Mouse (Mus musculus) thymus, postnatal 0 days (tissue): ENCODE results near the gene Spns3. TPM values are rescaled to one million over a fixed set of nuclear protein-coding genes. Genes with fewer than 3 reads are reported as not detected.

Experiments
- DNase-seq: peaks from one replicate; pipeline ENCODE4 v3.0.0-alpha.2; 2015; ENCODE audit warnings: low spot score
- polyA plus RNA-seq: library from polyadenylated mRNA; unstranded; fragments of >200 nt; fragmentation: Nextera tagmentation; extraction: Ambion mirVana; gene quantifications from 2 replicates; pipeline ENCODE4 v1.2.1, GENCODE M21; 2015

Spns3 gene
- polyA plus RNA-seq: 6.4 and 7.6 TPM in 2 replicates

- DNase-seq: peak; percentile 84
Observed at GRCm38 (mm10) chr11:72550134-72550988, at the start of gene Spns3. TSS of gene Spns3 (minus strand) at chr11:72550506.

- DNase-seq: no peak
Observed at GRCm38 (mm10) chr11:72597780-72598179, 47.5 kb upstream of the Spns3 start.

- no peak for DNase-seq
Observed at GRCm38 (mm10) chr11:72595010-72595737, 44.9 kb upstream of the Spns3 start.

GRCm38 (mm10) chr11:72587537-72588233, 37.4 kb upstream of the Spns3 start:
- DNase-seq: no peak

- no peak for DNase-seq
Observed at GRCm38 (mm10) chr11:72586570-72586969, 36.3 kb upstream of the Spns3 start.

GRCm38 (mm10) chr11:72583092-72583491, 32.8 kb upstream of the Spns3 start:
- DNase-seq: no peak

GRCm38 (mm10) chr11:72582448-72582705, 32.1 kb upstream of the Spns3 start:
- DNase-seq: no peak

- DNase-seq: no peak
Observed at GRCm38 (mm10) chr11:72581609-72582447, 31.5 kb upstream of the Spns3 start.

- DNase-seq: no peak
Observed at GRCm38 (mm10) chr11:72578471-72578870, 28.2 kb upstream of the Spns3 start.

- DNase-seq: peak; percentile 11
Observed at GRCm38 (mm10) chr11:72576466-72577351, 26.4 kb upstream of the Spns3 start.

GRCm38 (mm10) chr11:72576111-72576465, 25.8 kb upstream of the Spns3 start:
- no peak for DNase-seq

- peak; percentile 50 for DNase-seq
Observed at GRCm38 (mm10) chr11:72573819-72574218, 23.5 kb upstream of the Spns3 start.

GRCm38 (mm10) chr11:72570319-72570979, 20.1 kb upstream of the Spns3 start:
- DNase-seq: peak; percentile 86

GRCm38 (mm10) chr11:72569671-72570318, 19.5 kb upstream of the Spns3 start:
- DNase-seq: no peak

- no peak for DNase-seq
Observed at GRCm38 (mm10) chr11:72569051-72569450, 18.7 kb upstream of the Spns3 start.

GRCm38 (mm10) chr11:72566816-72567338, 16.6 kb upstream of the Spns3 start:
- DNase-seq: no peak

GRCm38 (mm10) chr11:72566304-72566703, 16.0 kb upstream of the Spns3 start:
- no peak for DNase-seq

- DNase-seq: peak; percentile 74
Observed at GRCm38 (mm10) chr11:72564232-72564807, 14.0 kb upstream of the Spns3 start.
